Mouse (Mus musculus): ENCODE results near the gene Taf11.

DNA sequence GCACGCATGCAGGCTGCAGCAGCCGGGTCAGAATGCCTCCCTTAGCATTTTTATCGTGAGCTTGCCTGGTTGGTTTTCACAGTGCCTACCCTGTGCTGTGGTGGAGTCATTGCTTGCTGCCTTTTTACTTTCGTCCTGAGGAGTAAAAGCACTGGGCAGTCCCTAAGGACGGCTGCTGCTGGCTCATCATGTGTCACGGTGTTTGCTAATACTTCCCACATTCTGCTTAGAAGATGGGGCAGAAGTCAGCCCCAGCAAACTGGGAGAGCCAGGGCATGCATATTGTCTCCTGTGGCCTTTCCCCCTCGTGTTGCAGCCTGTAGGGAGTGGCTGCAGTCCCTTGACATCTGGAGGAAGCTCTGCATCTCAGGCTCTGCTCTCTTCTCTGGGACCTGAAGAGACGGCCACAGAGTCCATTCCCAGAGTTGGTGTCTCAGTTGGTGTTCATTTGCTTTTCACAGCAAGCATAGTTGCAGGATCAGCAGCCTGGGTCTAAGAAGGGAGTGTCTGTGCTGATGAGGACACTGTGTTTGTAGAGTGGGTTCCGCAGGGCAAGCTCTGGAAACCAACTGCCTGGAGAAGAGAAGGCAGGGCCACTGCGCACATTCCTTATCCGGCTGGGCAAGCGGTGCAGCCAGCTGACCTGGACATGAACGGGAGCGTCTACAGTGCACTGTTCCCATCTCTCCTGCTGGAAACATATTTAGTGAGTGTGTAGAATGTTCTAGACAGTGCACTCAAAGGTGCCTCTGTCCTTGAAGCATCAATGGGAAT, 45.2 kb upstream of the Taf11 start:
- TF ChIP-seq EP300 (IDR thresholded peaks at IDR 0.05): no peak
- TF ChIP-seq CTCF (IDR thresholded peaks at IDR 0.05): no peak

Data from lung, postnatal 0 days (tissue).